Mouse (Mus musculus): Measurements from ENCODE around the gene Zfp683. TPM values are rescaled to one million over a fixed set of nuclear protein-coding genes. Genes with fewer than 3 reads are reported as not detected.

Zfp683 gene
- polyA plus RNA-seq (2017; shearing (Covaris generic)) = 1 to 10 TPM; 1.4 to 4.9 TPM

DNA sequence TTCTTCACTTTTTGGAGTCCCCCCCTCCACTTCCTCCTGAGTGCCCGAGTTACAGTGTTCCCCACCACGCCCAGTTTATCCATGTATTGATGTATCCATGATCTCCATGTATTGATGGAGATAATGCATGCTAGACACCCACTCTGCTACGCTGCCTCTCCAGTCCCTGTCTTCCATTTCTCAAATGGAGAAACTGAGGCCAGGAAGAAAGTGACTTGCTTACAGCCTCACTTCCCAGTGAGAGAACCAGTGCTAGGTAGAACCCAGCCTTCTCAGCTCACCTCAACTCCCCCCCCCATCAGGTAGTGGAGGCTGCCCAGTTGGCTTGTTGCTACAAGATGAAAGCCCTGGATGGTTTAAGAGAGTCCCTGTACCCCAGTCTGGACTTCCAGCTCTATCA, at the start of gene Zfp683:
TSS of gene Zfp683 (plus strand) at position 301 of the 400 bp plus-strand sequence.

GRCm38 (mm10) chr4:134018779-134019145, 34.9 kb upstream of the Zfp683 start, which contains the start of gene Lin28a:
Gene Lin28a, minus strand, starts transcription at chr4:134018841.

GRCm38 (mm10) chr4:134060135-134060865, 6.7 kb downstream of the Zfp683 start, which contains the start of gene Crybg2:
Gene Crybg2, plus strand, starts transcription at chr4:134060815.

DNA sequence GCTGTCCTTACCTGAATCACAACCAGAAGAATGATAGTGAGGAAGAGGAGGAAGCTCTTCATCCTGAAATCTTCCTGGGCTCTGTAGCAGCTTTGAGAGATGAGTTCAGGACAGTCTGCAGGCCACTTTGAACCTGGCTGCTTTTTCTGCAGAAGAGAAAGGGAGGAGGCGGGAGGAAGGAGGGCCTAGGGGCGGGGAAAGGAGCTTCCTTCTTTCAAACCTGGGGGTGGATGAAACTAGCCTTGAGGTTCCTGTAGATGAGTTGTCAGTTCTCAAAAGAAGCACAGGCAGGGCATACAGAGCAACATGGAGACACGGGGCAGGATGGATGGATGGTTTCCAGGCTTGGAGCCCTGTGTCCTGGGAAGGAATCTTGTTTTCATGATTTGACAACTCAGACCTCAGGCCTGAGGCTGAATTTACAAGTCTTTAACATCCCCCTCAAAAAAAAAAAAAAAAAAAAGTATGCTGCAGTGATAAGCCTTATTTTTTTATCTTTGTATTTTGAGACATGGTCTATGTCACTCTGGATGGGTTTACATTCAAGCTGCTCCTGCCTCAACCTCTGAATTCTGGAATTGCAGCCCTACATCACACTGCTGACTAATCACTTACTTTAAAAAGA, 41.4 kb downstream of the Zfp683 start, which contains the start of gene Cd52:
TSS of gene Cd52 (minus strand) at position 160 of the 625 bp plus-strand sequence.

DNA sequence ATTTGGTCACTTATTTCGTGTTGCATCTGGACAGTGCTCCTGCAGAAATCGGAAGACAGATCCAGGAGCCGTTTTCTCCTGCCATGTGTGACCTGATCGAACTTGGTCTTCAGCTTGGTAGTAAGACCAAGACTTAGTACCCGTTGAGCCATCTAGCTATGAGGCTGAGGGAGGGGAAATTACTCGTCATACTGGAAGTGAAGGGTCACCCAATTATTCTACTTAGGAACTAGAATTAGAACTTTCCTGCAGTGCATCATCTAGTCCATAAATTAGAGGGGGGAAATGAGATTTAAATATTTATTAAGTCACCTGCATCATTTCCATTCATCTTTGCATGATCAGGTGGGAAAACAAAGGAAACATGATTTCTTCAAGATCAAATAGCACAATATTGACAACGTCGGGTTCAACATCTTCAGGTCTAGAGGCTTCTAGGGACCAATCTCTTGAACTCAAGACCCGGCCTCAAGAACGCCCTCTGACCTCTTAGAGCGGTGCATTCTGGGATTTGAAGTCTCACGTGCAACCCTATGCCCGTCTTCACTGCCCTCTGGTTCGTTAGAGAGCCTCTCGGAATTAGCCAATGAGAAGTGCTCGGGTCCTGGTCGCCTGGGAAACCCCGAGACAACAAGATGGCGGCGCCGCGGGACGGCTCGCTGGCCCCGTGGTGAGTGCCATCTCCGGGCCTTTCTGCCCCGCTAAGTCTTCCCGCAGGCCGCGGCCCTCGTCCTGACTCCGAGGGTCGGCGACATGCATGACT, 48.5 kb downstream of the Zfp683 start, which contains the start of gene Ubxn11:
TSS of gene Ubxn11 (plus strand) at position 592 of the 763 bp plus-strand sequence.

Other genes starting within 250 kb of the Zfp683 start
- gene Rps6ka1, start 166.0 kb upstream of the Zfp683 start, polyA plus RNA-seq (2017; shearing (Covaris generic)) = 100 to 1,000 TPM; 230 to 291 TPM
- gene Hmgn2, start 85.2 kb upstream of the Zfp683 start, polyA plus RNA-seq (2017; shearing (Covaris generic)) = 100 to 1,000 TPM; 309 to 348 TPM
- 10 to 100 TPM; 25.3 to 33.8 TPM for gene Dhdds, start 52.9 kb upstream of the Zfp683 start, polyA plus RNA-seq (2017; shearing (Covaris generic))
- gene Lin28a, start 35.0 kb upstream of the Zfp683 start, polyA plus RNA-seq (2017; shearing (Covaris generic)) = not detected
- gene Crybg2, start 7.0 kb downstream of the Zfp683 start, polyA plus RNA-seq (2017; shearing (Covaris generic)) = 10 to 100 TPM; 17.9 to 18.0 TPM
- 1,000 to 10,000 TPM; 2,589 to 2,801 TPM for gene Cd52, start 41.2 kb downstream of the Zfp683 start, polyA plus RNA-seq (2017; shearing (Covaris generic))
- 10 to 100 TPM; 46.7 to 60.6 TPM for gene Ubxn11, start 48.7 kb downstream of the Zfp683 start, polyA plus RNA-seq (2017; shearing (Covaris generic))
- 1,000 to 10,000 TPM; 1,401 to 1,596 TPM for gene Sh3bgrl3, start 75.0 kb downstream of the Zfp683 start, polyA plus RNA-seq (2017; shearing (Covaris generic))
- gene Cep85, start 133.3 kb downstream of the Zfp683 start, polyA plus RNA-seq (2017; shearing (Covaris generic)) = 100 to 1,000 TPM in 1 of 2 experiments, 10 to 100 TPM in 1; 70.5 to 104 TPM
- under 1 TPM in 1 of 2 experiments, not detected in 1; 0.32 TPM for gene Gm7534, start 149.2 kb downstream of the Zfp683 start, polyA plus RNA-seq (2017; shearing (Covaris generic))
- gene Catsper4, start 173.5 kb downstream of the Zfp683 start, polyA plus RNA-seq (2017; shearing (Covaris generic)) = not detected
- under 1 TPM in 1 of 2 experiments, not detected in 1; 0.17 TPM for gene Cnksr1, start 184.6 kb downstream of the Zfp683 start, polyA plus RNA-seq (2017; shearing (Covaris generic))
- gene E130218I03Rik, start 189.8 kb downstream of the Zfp683 start, polyA plus RNA-seq (2017; shearing (Covaris generic)) = 1 to 10 TPM; 3.2 to 5.7 TPM
- 10 to 100 TPM; 18.4 to 25.6 TPM for gene Zfp593, start 191.8 kb downstream of the Zfp683 start, polyA plus RNA-seq (2017; shearing (Covaris generic))
- not detected for gene Gm30191, start 193.1 kb downstream of the Zfp683 start, polyA plus RNA-seq (2017; shearing (Covaris generic))
- gene Grrp1, start 200.3 kb downstream of the Zfp683 start, polyA plus RNA-seq (2017; shearing (Covaris generic)) = under 1 TPM in 1 of 2 experiments, not detected in 1; 0.22 TPM
- 10 to 100 TPM; 14.0 to 16.6 TPM for gene Pdik1l, start 234.1 kb downstream of the Zfp683 start, polyA plus RNA-seq (2017; shearing (Covaris generic))